Mouse (Mus musculus) heart, adult 9 months (tissue): Measurements from ENCODE around the gene Dohh.

Source experiments
- DNase-seq, 2 experiments: peaks; one replicate each; pipeline ENCODE4 v3.0.0; 2022; ENCODE audit warnings: low spot score in 2 of 2

The Dohh gene

DNA sequence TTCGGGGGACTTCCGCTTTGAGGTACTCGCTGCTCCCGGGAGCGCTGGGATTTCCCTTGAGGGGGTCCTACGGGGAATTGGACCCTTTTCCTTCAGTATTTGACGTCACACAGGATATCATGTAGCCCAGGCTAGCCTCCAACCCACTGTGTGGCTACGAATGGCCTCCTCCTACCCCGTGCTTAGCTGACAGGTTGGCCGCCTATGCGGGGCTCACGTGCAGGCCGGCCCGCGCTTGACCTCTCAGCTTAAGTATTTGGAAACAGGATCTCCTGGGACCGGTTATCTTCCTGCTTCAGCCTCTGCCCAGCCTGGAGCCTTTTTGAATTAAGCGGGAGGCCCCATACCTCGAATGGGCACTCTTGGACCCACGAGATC lies 366 bp downstream of the Dohh start:
- no peak for DNase-seq

DNA sequence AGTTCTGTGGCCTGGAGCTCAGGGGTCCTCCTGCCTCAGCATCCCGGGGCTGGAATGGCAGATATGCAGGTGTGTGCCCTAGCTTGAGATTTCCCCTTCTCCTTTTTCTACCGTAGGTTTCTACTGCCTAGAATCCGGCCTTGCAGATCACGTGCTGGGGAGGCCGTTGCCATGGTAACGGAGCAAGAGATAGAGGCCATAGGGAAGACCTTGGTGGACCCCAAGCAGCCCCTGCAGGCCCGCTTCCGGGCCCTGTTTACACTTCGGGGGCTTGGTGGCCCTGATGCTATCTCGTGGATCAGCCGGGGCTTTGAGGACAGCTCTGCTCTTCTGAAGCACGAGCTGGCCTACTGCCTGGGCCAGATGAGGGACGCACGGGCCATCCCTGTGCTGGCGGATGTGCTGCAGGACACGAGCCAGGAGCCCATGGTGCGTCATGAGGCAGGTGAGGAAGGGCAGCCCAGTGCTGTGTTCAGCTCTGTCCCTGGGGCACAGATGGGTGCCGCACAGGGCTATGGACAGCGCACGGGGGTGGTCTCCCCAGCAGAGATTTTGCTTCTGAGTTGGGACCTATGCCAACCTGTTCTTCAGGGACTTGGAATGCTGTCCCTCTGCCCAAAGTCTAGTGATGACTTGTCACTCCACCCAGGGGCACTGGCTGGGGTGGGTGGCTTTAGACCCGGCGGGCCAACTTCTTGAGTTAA lies 1.5 kb downstream of the Dohh start:
- DNase-seq: no peak

DNA sequence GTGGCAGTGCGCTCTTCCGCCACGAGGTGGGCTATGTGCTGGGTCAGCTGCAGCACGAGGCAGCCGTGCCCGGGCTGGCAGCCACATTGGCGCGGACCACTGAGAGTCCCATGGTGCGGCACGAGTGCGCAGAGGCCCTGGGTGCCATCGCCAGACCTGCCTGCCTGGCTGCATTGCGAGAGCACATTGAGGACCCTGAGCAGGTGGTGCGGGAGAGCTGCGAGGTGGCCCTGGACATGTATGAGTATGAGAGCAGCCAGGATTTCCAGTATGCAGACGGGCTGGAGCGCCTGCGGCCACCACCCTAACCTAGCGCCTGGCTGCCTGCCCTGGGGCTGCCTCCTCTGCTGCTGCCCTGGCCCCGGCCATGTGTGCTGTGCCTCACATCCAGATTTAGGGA lies 3.5 kb downstream of the Dohh start:
- no peak for DNase-seq

DNA sequence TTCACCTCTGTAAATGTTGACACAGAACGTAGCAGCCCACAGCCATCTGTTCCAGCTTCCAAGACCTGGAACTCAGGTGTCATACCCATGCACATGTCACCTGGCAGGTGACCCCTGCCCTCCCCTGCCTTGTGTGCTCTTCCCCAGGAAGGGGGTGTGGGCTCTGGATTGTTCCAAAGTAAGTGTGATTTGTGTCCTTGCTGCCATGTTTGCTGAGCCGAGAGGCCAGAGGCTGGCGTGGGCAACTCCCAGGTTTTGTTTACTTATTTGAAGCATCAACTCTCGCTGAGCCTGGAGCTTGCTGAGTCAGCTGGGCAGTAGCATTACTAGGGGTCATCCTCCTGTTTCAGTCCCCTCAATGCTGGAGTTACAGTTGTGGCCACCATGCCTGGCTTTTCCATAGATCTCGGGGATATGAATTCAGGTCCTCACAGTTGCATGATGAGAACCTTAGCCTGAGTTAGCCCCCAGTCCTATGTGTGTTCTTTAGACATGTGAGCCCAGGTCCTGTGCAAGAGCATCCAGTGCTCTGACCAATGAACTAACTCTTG lies 4.4 kb downstream of the Dohh start, which contains the start of gene Gm48552:
TSS of gene Gm48552 (plus strand) at position 501 of the 551 bp plus-strand sequence.
- no peak for DNase-seq

DNA sequence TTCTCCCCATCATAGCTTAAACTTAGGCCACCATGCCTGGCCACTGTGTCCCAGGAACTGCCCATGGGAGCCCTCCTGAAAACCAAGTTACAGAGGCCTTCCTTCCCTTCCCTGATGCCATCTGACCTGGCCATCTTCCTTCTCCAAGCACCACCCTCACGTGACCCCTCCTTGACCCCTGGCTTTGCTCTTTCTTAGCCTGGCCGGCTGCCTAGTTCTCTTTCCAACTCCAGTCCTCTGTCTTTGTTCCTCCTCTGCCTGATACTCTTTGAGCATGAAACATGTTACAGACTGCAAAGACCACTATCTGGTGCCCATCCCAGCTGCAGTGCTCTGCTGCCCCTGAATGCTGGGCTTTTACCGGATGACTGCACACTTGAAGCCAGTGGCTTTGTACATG lies 5.1 kb downstream of the Dohh start:
- no peak for DNase-seq

DNA sequence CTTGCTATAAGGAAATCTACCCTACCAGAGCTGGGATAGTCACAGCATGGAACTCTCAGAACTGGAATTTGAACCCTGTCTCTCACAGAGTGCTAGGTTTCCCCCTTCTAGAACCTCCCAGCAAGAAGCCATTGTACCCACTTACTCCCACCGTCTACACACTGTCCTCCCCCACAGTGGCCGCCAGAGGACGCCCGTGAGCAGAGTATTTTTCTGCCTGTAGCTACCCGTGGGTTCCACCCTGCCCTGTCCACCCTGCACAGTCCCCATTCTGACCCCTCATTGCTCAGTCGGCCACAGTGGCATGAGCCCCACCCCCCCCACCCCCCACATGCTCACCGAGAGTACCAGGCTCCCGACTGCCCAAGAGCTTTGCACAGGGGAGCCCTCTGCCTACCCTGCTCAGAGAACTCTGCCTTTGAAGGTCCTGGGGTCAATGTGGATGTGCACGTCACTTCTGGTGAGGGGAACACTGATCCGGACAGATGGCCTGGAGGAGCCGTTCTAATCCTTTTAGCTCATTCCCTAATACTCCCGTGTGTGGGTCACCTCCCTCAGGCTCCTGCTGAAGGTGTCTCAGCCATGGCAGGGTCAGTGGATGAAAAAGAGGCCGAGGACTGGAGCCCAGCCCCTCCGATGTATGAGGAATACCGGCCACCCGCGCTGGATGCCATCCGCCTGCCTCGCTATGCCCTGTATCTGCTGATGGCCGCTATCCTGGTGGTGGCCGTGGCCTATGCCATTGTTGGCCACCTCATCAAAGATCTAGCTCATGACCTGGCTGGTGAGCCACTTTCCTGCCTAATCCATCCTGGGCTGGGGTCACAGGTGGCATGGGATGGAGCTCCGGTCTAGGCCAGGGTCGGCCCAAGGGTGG lies 5.8 kb downstream of the Dohh start:
- peak in 1 of 2 experiments; percentile 59 for DNase-seq

DNA sequence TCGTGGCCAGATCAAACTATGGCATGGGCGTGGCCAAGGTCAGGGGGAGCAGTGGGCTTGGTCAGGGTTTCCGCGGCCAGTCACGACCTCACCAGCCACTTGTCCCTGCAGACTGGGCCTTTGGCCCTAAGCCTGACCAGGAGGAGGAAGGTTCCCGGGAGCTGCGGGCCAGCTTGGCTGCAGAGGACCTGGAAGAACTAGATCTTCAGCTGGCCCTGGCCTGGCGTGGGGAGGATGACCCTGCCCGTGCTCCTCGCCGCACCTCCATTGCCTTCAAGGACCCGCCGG lies 6.4 kb downstream of the Dohh start:
- DNase-seq: no peak

DNA sequence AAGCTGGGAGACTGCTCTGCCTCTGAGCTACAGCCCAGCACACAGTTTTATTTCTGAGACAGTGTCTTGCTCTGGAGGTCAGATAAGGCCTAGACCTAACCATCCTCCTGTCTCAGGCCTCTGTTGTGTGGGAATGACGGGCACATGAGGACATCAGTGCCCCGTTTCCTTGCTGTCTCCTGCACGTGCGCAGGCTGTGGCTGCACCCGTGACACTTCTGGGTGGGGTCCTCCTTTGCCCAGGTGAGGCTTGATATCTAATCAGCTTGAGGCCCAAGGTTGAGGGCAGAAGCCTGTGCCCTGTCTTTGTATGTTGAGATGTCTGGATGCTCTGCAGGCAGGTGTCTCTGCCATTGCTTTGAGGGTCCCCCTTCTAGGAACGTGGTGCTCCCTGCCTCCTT lies 8.0 kb downstream of the Dohh start:
- no peak for DNase-seq

DNA sequence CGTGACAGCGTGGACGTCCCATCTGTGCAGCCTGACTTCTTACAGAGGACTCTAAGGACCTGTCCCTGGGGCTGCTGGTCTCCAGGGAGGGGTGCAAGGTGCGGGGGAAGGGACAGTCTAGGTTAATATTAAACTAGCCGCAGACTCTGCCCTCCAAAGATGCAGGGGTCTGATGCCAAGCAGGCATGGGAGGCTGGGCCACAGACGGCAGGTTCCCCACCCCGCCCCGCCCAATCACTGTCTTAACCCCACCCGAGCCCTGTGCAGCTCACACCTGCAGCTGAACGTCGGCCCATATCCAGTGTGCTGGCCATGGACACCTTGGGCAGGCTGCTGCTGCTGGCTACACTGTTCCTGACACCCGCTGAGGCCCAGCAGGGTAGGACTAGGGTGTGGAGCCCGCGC lies 8.6 kb downstream of the Dohh start, which contains the start of gene Smim24:
TSS of gene Smim24 (plus strand) at position 271 of the 405 bp plus-strand sequence.
- no peak for DNase-seq

DNA sequence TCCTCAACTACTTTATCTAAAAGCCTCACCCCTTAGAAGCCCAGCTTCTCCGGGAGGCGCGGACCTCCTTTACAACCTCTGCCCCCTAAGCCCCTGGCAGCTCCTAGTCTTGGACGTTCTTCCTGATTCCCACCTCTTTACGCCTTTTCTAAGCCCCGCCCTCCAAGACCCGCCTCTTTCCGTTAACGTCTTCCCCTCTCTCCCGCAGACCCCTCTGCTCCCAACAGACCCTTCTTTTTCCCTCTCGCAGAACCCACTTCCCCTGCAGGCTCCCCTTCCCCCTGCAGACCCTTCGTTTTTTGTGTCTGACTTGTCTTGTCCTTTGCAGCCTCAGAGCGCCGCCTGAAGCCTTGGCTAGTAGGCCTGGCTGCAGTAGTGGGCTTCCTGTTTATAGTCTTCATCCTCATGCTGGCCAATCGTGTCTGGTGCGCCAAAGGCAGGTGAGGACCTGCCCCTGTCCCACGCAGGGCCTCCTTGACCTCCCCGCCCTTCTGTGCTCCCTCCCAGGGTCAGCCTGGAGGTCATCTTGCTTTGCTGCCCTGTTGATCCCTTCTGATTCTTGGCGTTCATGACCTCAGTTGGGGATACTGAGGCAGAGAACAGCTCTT lies 9.3 kb downstream of the Dohh start:
- no peak for DNase-seq

DNA sequence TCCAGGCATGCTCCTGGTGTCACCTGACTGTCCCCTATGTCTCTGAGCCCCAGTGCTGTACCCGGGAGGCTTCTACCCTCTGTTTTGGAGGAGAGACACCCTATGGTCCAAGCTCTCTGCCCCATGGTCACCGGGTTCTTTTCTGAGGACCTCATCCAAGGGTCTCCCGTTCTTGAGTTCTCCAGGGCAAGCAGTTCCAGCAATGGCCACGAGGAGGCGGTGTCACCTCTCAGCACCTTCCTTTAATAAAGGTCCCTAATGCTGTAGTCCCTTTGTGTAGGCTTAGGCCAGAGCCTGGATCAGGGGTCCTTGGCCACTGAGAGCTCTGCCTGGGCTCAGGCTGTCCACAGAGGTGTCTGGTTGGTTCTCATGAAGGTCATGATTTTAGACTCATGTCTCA lies 10.9 kb downstream of the Dohh start:
- DNase-seq: no peak

DNA sequence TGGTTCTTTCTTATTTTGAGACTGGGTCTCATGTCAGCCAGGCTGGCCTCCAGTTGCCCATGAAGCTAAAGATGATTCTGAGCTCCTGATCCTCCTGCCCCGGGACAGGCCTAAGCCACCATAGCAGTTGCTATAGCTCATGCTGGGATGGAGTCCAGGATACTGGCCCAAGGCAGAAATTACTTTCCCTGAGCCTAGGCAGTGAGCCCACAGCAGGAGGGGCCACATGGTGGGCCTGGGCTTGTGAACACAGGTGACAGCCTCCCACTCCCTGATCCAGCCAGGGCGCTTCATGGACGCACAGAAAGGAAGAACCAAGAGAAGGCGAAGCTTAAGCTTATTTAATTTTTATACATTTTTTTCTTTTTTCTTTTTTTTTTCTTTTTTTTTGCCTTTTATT lies 11.6 kb downstream of the Dohh start:
- no peak for DNase-seq

DNA sequence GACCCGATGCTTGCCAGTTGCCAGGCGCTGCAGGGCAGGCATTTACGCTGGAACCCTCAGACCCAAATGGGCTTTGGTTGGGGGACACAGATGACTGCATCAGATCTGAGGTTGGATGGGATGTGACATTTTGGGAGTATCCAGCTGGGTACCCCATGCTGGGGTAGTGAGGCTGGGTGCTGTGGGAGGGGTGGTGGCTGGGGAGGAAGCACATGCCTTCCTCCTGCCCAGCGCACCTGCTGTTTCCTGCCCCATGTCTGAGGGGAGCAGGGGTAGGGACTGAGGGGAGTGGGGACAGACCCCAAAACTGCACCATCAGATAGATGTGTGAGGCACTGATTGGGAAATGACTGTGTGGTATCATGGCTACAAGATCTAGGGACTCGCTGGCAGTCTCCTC lies 12.5 kb downstream of the Dohh start:
- DNase-seq: no peak

DNA sequence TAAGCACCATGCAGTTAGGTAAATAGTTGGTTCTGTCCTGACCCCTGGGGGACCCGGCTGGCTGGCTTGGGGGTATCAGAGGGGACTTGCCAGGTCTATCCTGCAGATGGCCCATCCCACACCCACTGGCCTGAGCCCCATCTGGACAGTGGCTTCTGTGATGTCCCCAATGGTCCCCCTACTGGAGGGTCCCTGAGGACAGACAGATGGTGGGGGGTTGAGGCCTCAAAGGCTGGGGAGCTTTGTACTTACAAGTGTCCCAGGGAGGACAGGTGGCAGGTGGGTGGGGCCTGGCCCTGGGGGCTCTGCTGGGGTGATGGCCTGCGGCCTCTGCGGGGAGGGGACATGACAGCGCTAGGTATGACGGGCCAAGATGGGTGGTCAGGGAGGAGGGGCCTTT lies 15.1 kb downstream of the Dohh start:
- no peak for DNase-seq

DNA sequence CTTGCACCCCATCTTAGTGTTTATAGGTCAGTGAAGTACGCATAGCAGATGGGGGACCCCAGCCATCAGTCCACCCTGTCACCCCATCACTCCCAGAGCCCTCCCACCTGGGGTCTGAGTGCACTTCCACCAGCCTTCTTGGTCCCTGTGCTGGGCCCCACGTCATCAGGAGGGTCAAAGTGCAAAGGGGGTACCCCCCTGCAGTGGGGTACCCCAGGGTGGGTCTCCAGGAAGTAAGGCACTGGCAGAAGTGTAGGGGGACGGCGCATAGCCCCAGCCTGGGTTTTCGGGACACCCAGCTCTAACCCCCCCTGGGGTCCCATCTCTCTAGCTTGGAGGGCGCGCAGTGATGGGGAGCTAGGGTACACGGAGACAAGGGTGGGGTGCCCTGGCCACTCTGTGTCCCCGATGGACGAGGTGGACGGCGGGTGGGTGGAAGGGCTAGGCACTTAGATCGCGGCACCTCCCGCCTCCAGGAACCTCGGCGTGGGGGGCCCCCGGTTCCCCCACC lies 15.6 kb downstream of the Dohh start:
- DNase-seq: no peak

DNA sequence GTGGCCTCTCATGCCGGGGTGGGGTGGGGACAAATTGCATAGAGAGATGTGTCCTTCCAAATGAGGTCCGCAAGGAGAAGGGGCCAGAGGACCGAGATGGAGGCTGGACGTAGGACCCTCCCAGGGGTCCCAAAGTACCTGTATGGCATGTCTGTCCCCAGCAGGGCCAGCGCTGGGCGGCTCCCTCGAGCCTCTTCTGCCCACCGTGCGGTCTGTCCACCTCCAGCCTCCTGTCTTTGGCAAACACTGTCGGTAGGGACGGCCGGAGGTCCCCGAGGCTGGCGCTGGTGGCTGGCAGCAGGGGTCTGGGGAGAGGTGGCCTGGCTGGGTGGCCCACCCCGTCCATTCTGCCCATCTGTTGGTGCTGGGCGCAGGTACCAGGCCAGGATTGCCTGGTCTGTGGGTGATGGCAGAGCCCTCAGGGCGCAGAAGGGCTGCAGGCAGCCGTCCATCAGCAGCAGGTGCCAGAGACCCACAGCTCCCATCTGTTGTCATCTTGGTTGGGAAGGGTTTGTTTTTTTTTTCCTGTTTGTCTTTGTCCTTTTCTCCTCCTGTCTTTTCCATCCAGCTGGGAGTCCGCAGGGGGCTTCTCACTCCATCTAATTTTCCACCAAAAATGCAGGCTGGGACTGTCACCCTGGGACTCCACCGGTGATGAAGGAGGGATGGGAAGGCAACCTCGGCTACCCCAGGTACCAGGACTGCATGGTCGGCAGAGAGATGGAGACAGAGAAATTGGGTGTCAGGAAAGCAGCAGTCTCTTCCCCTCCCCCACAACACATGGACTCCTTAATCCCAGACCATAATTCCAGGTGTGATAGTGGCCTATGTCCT lies 16.4 kb downstream of the Dohh start:
- no peak for DNase-seq

DNA sequence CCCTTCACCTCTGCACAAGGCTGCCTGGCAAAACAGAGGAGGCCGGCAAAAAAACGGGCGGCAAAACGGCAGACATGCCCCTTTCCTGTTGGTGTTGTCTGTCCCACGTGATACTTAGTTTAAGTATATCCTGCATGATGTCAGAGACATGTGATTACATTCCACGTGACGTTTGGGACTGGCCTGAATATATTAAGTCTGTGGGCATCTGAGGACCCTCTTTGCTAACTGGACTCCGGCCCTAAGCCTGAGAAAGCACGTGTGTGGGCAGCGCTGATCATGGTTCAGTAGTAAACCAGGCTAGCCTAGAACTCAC lies 16.9 kb downstream of the Dohh start:
- DNase-seq: no peak

DNA sequence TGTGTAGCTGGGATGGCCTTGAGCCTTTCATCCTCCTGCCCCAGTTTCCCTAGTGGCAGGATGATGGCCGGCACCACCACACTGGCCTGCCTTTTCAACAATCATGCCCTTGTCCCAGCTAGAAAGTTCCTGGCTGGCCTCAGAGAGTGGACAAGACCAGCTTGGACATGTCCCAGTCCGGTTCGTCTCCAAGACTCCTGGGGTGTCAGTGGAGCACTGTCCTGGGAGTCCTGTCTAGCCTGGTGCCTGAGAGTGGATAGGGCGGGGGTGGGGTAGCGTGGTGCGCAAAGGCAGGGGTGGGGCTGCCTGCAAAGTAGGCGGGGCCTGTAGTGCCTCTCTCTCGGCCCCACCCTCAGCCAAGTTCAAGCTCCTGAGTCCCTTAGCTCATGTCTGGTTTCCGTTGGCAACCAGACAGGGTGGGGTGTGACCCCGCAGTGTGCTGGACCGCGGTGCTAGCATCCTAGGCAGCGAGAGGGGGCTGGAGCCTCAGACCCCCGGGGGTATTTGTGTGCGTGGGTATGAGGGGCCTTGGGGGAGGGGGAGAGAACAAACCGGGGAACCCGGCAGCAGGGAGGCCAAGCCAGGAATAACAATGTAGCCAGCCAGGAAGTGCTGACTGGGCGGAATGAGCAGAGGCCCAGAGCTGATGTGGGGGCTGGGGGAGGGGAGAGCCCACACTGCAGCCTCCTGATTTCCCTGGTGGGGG lies 17.4 kb downstream of the Dohh start:
- peak; percentile 85 to 87 for DNase-seq

DNA sequence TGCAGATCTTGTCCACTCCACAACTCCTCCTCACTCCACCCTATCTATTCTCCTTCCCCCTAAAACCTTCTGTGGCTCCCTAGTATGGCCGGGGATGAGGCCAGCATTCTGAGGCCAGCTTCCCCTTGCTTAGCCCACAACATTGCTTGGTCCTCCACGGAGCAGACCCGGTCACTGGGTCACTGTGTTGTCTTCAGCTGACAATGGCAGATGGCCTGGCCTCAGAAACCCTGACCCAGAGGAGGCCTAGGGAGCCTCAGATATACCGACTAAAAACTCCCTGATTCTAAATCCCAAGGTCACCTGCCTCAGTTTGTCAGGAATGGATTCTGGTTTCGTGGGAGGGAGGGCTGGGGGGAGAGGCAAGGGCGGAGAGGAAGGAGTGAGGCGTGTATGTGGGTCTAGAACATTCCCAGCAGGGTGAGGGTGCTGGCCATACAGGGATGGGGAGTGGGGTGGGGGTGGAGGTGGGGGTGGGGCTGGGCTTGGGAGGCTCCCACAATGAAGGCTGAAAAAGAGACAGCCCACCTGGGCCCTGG lies 18.1 kb downstream of the Dohh start:
- DNase-seq: no peak

DNA sequence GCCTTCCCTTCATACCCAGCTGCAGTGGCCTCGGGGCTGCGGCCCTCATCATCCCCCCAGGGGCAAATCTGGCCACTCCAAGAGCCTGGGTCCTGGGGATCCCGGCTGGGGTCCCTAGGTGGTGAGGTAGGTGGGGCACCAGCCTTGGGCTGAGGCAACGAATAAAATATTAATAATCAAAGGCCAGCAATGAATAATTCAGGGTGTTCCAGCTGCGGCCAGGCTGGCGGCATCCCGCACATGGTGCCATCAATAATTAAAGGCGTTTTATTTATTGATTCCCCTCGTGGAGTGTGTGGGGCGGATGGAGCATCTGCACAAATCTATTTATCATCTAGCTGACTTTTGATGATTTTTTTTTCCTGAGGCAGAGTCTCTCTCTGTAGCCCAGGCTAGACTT lies 19.3 kb downstream of the Dohh start:
- DNase-seq: no peak

DNA sequence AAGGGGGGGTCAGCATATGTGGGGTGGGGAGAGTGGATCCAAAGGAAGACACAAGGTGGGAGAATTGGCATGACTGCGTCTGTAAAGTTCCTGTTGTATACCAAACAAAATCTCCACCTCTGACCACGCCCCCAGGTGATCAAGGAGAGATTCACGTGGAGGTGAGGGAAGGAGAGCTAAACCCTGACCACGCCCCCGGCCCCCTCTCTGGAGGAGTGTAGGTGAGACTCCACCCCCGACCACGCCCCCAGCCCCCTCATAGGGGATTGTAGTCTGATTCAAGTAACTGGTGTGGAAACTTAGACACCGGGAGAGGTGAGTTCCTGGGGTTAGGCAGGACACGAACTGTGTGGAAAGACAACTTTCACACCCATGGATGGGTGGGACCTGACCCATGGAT lies 19.9 kb downstream of the Dohh start:
- DNase-seq: no peak
